Mouse (Mus musculus) granulocyte monocyte progenitor cell, adult 5-6 weeks (primary cell): ENCODE measurements around the gene Hectd1. TPM values are rescaled to one million over a fixed set of nuclear protein-coding genes. Genes with fewer than 3 reads are reported as not detected.
A peak's percentile ranks its signal among the peaks of the same experiment; 100 is the strongest.

ENCODE experiments used
- ATAC-seq: replicated peaks from 2 replicates; pipeline ENCODE4 v1.8.0; 2016; ENCODE audit warnings: mild to moderate bottlenecking, moderate TSS enrichment, inconsistent platforms; ENCODE audit not compliant: poor library complexity, severe bottlenecking
- total RNA-seq, 2 experiments: library from RNA; stranded (forward) in 1 of 2; stranded (reverse) in 1 of 2; fragments of 200-712, 200-1000 nt in 1 of 2; fragments of >200 nt in 1 of 2; fragmentation: Nextera tagmentation in 1 of 2; gene quantifications; 2 replicates each; pipeline ENCODE4 v1.2.3; 2014 to 2017

The Hectd1 gene
- total RNA-seq, 2 experiments from 2014 or later = 51.0 to 89.7 TPM

DNA sequence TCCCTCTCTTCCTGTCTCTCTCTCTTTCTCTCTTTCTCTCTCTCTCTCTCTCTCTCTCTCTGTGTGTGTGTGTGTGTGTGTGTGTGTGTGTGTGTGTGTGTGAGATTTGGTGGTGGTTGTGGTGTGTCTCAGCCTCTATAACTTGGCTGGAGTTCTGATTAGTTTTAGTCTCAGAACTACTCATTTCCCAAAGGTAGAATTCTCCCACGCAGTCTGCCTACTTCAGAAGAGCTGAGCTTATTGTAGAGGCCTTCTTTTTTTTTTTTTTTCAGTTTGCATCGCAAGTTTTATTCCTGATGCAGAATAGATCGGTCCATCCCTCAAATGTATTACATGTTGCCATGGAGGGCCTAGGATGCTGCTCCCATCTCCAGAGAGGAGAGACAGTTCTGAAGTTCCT, 119.6 kb downstream of the Hectd1 start:
- ATAC-seq = no peak

GRCm38 (mm10) chr12:51708941-51709686, 120.2 kb downstream of the Hectd1 start:
- ATAC-seq = no peak

GRCm38 (mm10) chr12:51706673-51707235, 122.6 kb downstream of the Hectd1 start:
- ATAC-seq = no peak; the same call in 1 of the 2 replicates

DNA sequence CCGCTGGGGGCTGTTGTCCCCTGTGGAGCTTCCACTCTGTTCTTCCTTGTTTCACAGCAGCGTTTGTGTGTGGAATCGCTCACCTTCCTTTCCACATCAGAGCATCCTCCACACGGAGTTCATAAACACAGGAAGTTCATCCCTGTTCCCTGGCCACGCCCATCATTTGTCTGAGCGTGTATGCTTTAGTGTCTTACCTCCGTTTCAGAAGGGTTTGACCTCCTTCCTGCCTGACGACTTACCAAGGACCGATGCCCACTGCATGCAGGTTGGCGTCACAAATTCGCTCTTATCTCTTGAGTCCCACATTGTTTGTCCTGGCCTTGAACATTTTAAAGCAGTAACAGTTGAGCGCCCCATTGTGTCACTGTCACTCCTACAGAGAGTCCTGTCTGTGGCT, 123.6 kb downstream of the Hectd1 start:
- no peak for ATAC-seq

DNA sequence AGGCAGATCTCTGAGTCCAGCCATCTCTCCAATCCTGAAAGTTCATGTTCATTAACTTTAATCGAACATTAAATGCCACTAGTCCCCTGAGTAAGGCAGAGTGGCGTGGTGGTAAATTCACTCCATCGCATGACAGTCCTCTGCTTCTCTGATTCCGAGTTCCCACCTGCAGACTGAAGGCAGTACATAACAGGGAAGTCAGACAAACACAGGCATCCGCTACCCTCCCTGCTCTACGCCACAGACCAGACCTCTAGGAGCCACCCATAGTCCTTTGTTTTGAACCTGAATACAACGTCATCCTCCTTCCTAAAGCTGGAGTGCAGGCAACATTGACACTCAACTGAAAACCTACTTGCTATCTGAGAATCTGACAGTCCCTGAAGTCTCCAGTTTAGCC, 124.8 kb downstream of the Hectd1 start:
- ATAC-seq = no peak; the same call in 1 of the 2 replicates

DNA sequence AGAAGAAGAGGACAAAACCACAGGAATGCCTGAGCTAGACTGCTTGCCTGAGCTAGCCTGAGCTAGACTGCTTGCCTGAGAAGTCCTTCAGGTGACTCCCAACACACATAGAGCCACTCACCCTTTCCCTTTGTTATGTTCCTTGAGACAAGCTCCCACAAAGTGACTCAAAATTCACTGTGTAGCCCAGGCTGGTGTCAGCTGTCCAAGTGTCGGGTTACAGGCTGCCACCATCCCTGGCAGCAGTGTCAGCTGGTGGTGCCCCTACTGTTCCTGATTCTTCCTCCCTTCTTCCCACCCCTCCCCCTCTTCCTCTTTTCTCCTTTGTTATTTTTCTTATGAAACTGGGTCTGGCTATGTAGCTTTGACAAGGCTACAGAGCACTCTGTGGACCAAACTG, 125.5 kb downstream of the Hectd1 start:
- ATAC-seq = peak; percentile 96

GRCm38 (mm10) chr12:51701723-51702122, 127.6 kb downstream of the Hectd1 start:
- ATAC-seq = no peak

DNA sequence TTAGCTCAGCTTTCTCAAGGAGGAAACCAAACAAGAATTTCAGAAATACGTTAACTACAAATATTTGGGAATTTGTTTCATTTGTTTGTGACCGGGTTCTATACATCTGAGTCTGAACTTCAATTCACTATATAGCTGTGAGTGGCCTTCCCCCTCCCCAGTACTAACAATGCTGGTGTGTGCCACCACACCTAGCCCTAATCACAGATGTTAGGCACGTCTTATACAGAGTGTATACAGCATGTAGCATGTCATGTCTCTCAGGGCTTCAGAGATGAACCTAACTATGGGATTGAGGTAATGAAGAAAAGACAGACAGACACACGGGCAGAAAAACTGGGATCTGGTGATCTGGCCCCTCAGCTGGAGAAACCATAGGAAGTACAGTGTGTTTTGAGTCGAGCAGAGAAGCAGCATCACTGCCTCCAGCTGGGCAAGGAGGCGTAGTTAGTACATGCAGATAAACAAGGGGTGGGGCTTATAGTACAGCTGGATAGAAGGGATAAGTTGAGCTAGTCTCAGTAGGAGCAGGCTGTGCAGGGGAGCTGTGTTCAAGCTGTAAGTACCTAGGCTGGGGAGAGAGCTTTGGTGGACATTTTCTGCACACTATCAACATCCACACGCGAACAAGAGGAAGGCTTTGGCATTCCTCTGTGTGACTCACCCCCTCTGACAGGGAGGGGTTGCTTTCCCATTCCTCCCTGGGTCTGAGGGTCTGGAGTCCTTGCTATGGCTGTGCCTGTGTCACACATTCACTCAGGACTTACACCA, 129.5 kb downstream of the Hectd1 start:
- no peak for ATAC-seq

- no peak for ATAC-seq
Measured at GRCm38 (mm10) chr12:51696157-51696556, 133.2 kb downstream of the Hectd1 start.

DNA sequence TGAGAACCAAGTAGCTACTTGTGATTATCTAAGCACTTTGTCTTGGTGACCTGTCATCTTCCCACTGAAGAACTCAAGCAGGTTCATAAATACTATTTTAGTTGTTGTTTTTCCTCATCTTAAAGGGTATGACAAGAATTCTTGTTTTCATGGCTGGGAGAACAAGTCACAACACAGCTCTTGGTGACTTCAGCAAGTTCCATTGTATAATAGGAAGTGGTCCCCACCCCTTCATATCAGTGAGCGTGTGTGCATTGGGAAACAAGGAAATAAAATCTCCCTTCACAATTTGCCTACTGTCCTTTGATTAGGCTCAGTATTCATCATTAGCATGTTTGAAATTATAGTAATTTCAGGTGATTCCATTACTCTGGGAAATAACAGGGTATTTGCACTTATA, 134.4 kb downstream of the Hectd1 start:
- ATAC-seq = no peak

DNA sequence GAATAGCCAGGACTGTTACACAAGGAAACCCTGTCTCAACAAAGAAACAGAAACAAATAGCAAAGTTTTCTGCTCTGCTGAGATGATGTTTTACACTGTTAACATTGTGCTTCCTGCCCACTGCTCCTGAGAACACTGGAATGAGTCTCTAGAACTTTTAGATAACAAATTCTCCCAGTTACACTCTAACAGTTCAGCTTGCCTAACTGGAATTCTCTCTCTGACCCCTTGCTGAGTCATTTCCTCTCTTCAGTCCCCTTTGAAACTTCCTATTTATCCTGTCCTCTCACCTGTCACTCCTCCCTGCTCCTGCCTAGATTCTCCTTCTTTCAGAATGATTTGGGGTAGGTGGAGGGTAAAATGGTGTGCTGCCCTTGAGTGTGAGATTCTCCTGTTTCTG, 135.2 kb downstream of the Hectd1 start:
- ATAC-seq = no peak

Other genes starting within 250 kb of the Hectd1 start
- not detected in 2 replicates for gene Coch, start 236.2 kb downstream of the Hectd1 start, total RNA-seq (2014; fragmentation: Nextera tagmentation)
- gene Coch, start 236.2 kb downstream of the Hectd1 start, total RNA-seq (2017) = not detected in 2 replicates
- gene Ap4s1, start 138.5 kb downstream of the Hectd1 start, total RNA-seq (2014; fragmentation: Nextera tagmentation) = 23.7 and 40.1 TPM in 2 replicates
- gene Ap4s1, start 138.5 kb downstream of the Hectd1 start, total RNA-seq (2017) = 16.8 and 27.4 TPM in 2 replicates
- gene Strn3, start 137.6 kb downstream of the Hectd1 start, total RNA-seq (2014; fragmentation: Nextera tagmentation) = 30.4 and 34.3 TPM in 2 replicates
- gene Strn3, start 137.6 kb downstream of the Hectd1 start, total RNA-seq (2017) = 51.1 and 60.8 TPM in 2 replicates
- gene Heatr5a, start 141.8 kb upstream of the Hectd1 start, total RNA-seq (2014; fragmentation: Nextera tagmentation) = 34.3 and 38.0 TPM in 2 replicates
- gene Heatr5a, start 141.8 kb upstream of the Hectd1 start, total RNA-seq (2017) = 27.4 and 28.1 TPM in 2 replicates
- 7.3 and 13.8 TPM in 2 replicates for gene Dtd2, start 177.0 kb upstream of the Hectd1 start, total RNA-seq (2014; fragmentation: Nextera tagmentation)
- gene Dtd2, start 177.0 kb upstream of the Hectd1 start, total RNA-seq (2017) = 14.1 and 16.8 TPM in 2 replicates
- gene Gpr33, start 198.5 kb upstream of the Hectd1 start, total RNA-seq (2014; fragmentation: Nextera tagmentation) = not detected in 2 replicates
- gene Gpr33, start 198.5 kb upstream of the Hectd1 start, total RNA-seq (2017) = not detected in 2 replicates